Mouse (Mus musculus): ENCODE measurements around the gene Naa16.
A peak's percentile ranks its signal among the peaks of the same experiment; 100 is the strongest.

The Naa16 gene

DNA sequence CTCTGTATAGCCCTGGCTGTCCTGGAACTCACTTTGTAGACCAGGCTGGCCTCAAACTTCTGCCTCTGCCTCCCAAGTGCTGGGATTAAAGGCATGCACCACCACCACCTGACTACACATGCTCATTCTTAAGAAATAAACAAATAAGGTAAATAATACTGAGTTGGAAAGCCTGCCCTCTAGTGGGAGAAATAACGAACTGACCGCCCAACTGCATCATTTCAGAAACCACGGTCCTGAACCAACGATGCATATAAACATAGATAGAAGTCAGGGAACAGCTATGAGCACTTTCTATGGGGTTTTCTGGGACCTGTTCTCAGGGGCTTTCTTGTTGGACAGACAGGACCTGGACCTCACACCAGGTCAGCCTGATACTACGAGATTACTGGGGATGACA lies 63.5 kb downstream of the Naa16 start:
- no peak for DNase-seq

GRCm38 (mm10) chr14:79324112-79324840 lies 66.3 kb downstream of the Naa16 start:
- no peak for DNase-seq

GRCm38 (mm10) chr14:79321881-79322280 lies 68.7 kb downstream of the Naa16 start:
- DNase-seq = no peak

- DNase-seq = no peak
These were observed 69.4 kb downstream of the Naa16 start for GRCm38 (mm10) chr14:79321152-79321551.

DNA sequence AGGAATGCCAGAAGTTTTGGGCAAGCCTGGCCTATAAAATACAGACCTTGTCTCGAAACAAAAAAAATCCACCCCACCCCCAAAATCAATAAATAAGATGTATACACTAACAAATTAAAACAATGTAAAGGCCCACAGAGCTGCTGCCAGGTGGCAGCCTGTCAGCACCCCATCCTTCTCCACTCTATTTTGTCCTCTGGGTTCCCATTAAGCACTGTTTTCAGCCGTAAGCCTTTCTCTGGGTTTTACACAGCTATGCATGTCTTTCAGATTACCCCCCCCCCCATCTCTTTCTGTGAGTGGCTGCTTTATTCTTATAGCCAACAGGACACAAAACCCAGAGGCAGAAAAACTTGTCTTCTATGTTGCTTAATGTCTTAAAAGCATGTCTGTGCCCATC lies 73.0 kb downstream of the Naa16 start:
- DNase-seq = no peak

DNA sequence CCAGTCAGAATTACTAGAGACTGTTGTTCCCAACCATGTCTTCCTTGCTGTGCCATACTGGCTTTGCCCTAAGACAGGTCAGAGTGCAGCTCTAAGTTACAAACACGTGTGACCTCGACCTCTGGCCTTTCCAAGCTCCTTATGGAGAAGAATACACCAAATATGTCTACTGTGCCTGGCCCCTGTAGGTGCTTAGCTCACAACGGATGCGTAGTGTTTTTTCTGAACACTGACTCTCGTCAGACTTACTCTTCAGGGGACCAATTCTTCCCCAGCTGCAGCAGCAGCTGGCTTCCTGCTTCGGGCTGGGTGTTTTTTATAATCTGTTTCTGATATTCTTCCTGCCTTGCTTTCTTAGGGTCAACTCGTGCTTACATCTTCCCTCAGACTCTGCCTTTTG lies 74.7 kb downstream of the Naa16 start:
- no peak for DNase-seq

GRCm38 (mm10) chr14:79314245-79315010 lies 76.2 kb downstream of the Naa16 start:
- DNase-seq = no peak

DNA sequence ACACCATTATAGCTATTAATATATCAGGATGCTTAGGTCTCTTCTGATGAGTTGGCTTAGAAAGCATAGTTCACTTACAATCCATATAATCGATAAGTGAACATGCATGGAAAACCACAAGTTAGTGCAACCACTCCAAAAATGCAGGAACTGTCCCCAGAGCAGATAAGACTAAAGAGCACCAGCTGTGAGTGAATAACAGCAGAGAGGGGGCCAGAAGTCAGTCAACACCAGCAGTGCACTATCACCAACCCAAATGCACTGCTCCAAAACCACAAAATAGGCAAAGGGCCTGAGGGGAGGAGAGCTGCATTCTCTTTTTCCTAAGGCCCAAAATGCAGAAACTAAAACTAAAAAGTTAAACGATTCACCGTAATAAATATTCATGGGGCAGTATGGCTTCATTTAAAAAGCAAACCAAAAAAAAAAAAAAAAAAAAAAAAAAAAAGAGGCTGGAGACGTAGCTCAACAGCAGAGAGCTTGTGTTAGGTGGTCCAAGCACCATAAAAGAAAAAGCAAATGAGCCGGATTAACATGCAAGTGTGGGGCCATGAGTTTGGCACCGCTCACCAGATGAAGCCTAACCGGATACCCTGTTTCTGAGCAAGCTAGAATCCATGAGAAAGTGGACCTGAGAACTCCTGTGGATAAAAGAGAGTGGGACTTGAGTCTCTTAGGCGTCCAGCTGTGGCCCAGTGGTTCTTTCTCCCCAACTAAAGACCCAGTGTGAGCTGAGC lies 77.0 kb downstream of the Naa16 start:
- DNase-seq = no peak

DNA sequence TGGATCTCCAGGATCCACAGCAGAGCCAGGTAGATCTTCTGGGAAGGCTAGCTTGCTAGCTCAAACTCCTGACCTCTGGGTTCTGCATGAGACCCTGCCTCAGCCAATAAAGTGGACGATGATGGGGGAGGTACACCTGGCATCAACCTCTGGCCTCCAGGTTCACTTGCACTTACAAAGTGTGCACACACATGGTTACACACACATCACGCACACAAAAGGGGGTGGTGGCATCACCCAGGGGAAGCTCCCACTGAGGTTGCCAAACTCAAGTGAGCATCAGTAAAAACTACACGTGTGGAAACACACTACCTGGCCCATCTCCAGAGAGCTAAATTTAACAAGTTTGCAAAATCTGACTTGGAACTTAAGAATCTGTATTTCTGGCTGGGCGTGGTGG lies 77.9 kb downstream of the Naa16 start:
- no peak for DNase-seq

- DNase-seq = no peak
These were observed 78.6 kb downstream of the Naa16 start for GRCm38 (mm10) chr14:79311918-79312454.

- DNase-seq = no peak
These were observed 81.5 kb downstream of the Naa16 start for GRCm38 (mm10) chr14:79309115-79309514.

GRCm38 (mm10) chr14:79308364-79308763 lies 82.2 kb downstream of the Naa16 start:
- no peak for DNase-seq

DNA sequence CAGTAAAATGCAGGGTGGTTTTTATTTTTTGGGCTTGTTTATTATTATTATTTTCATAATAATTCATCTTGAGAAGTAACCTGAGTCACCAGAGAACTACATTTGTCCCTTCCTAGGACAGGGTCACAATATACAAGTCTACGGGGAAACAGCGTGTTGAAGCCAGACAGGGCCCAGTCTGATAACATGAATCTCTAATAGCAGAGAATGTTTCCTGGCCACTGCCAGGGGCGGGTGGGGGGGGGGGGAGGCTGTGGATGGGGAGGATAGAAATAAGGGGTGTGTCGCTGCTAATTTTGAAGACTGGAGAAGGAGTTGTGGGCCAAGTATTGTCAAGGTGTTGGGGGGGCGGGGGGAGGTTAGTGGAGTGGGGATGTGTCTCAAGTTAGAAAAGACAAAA lies 82.7 kb downstream of the Naa16 start:
- no peak for DNase-seq

GRCm38 (mm10) chr14:79307138-79307537 lies 83.4 kb downstream of the Naa16 start:
- no peak for DNase-seq

GRCm38 (mm10) chr14:79304873-79305464 lies 85.6 kb downstream of the Naa16 start:
- no peak for DNase-seq

DNA sequence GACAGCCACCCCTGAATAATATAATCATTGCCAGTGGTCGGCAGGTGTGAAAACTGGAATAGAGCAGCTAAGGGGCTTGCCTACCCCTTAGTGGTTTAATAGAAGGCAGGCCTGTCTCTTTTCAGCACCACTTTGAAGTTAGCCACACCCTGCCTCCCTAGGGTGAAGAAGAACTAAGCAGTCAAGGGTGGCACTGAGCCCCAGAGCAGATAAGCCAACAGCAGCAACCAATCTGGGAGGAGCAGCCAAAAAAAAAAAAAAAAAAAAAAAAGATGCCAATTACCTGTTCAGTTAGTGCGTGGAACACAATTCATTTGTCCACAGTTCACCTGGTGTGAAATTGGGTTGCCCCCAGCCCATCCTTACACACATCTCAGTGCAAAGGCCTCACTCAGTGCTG lies 87.4 kb downstream of the Naa16 start:
- DNase-seq = no peak

GRCm38 (mm10) chr14:79301466-79301875 lies 89.1 kb downstream of the Naa16 start, which contains the start of gene Rgcc:
Rgcc (minus strand) TSS chr14:79301645.
- peak; percentile 91 for DNase-seq

- DNase-seq = no peak
These were observed 89.8 kb downstream of the Naa16 start for GRCm38 (mm10) chr14:79300641-79301350.

DNA sequence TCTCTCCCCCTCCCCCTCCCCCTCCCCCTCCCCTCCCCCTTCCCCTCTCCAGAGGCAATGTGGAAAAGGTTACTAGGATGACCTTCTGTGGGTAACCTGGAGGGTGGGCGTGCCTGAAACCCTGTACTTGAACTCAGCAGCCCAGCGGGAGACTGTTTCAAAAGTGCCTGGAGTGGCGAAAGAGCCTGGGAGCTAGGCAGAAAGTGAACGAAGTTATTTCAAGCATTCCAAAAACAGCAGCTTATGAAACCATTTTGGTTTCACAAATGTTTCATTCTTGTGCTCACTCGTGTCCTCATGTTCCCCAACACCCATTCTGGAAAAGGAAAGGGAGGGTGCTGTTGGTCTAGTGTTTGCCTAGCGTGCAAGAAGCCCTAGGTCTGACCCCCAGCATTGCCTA lies 90.8 kb downstream of the Naa16 start:
- DNase-seq = no peak

- DNase-seq = no peak
These were observed 91.3 kb downstream of the Naa16 start for GRCm38 (mm10) chr14:79299230-79299629.

DNA sequence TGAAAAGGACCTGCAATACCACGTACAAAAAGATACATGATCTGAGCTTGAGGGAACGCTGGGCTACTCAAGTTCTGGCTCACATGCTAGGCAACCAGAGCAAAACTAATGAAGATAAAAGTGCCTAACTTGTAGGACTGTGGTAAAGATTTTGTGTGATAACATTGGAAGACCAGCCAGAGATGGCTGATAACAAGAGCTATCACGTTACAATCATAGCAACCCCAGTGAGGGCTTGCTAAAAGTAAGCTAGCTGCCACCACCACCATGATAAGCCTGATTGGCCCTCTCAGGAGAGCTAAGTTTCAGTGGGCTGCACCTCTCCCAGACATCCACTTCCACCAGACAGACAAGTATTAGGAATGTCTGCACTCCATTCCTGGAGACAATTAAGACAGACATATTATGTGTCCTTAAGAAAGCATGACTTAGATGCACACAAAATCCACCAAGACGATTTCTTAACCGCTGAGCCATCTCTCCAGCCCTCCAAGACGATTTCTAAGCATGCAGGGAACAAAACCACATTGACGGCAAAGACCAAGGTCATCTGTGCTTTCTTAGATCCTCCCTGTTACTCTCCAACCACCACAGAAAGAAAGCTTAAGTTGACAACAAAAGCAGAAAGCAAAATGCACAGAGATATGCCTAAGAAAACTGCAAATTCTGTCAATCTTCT lies 92.1 kb downstream of the Naa16 start:
- DNase-seq = no peak

DNA sequence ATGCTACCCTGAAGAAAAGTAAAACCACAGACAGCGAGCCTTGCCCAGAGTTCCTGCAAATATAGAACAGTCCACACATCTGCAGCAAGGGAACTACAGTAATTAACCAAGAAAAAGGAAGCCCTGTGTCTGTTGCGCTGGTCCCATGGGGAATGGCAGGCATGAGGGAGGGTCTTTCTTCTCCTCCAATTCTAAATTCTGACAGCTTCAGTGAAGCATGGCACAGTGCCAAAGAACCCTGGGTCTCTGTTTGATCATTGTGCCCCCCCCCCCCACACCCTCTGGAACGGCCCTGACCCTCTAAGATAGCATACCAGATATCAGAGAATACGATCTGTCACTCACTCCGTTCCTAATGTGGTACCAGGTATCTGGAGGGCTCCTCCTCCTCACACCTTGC lies 93.7 kb downstream of the Naa16 start:
- no peak for DNase-seq
